Mouse (Mus musculus) embryonic stem cell, embryonic (primary cell): ENCODE results near the gene Wwox.

ENCODE experiments used
- CTCF ChIA-PET, 4 experiments: fragments of 300-600 bp in 2 of 4; fragments of 350-600 bp in 2 of 4; sonication (Branson Sonifier 250); formaldehyde crosslinking; loops; one replicate each; lab custom pipeline; 2022; ENCODE audit warnings: inconsistent platforms in 2 of 4; lab: Charles Lee
- POLR2A ChIA-PET, 4 experiments: fragments of 300-600 bp in 2 of 4; fragments of 350-600 bp in 2 of 4; sonication (Branson Sonifier 250); formaldehyde crosslinking; loops; one replicate each; lab custom pipeline; 2022; ENCODE audit warnings: antibody characterized with exemption in 4 of 4, inconsistent platforms in 1 of 4; lab: Charles Lee

The Wwox gene

DNA sequence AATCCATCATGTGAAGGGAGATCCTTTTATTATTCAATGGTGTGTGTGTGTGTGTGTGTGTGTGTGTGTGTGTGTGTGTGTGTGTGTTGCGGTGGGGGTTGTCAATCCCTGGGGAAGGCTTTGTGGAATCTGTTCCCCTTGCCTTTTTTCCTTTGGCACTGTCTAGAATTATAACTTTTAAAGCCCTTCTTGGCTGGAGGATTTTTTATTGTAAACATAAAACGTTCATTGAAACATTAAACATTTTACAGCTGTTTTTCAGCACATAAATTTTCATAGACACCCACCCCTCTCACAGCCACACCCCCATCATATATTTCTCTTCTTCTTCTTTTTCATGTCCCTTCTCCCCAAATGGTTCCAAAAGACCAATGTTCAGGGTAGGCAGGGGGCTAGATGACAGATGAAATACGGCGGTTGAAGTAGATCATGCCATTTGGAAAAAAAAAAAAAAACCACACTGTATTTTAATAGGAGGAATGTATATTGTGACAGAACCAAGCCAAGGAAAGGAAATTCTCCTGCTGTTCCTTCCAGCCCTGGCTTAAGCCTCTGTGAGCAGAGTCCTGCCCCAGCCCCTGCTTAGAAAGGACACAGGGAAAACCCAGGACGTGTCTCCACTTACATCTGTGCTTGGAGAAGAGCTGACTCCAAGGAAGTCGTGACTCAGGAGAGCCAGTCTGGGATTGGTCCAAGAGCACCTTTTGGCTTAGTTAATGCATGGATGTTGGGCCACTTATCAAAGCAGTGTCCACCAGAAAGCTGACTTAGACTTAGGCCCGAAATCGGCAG, 517.1 kb downstream of the Wwox start:
- CTCF ChIA-PET: no interaction called here
- POLR2A ChIA-PET: interaction anchor here in 2 of 4 experiments (0.7 to 1.0 kb wide), 2 partner anchors 9 to 18 kb away, joined by 3 read pairs; no protein-coding TSS in a partner anchor

DNA sequence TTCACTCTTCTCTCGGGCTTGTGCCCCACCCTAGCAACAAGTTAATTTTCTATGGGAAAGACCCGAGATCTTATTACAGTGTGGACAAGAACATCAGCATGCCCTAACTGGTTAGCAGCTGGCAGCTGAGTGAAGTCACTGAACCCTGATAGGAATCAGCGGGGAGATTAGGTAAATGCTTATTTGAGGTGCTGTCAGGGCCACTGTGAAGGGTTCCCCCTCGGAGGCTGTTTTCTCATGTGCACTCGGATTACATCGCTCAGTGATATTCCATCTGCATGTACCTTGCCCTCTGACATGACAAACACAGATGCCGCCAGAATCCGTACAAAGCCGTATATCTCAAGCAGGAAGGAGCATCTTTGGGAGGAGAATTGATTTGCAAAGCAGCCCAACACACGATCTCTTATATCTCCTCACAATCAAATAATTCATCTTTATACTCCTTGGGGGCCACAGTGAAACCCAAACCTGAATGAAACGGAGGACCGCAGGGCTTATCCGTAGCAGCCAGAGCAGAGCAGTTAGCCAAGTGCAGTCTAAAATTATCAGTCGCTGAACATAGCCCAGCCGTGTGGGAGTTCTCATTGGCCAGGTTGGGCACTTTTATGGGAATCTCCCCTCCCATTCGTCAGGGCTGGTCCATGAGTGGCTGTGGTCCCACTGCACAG, 519.1 kb downstream of the Wwox start:
- CTCF ChIA-PET: no interaction called here
- POLR2A ChIA-PET: no interaction called here

DNA sequence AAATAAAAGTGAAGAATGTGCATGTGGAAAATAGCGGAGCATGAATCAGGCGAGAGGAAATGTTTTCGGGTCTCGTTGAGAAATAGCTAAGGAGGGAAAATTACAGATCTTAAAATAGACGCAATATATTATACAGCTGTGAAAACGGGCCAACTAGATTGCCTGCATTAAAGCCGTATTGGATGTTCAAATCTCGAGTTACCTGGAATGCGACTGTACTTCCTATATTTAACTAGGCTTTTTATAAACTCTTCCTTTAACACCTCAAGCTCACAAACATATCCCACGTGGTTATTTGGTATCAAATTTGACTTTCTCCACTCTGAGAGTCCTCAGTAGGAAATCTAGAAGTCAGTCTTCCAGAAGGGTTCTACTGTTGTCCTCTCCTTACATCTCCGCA, 520.0 kb downstream of the Wwox start:
- POLR2A ChIA-PET: no interaction called here
- CTCF ChIA-PET: no interaction called here

DNA sequence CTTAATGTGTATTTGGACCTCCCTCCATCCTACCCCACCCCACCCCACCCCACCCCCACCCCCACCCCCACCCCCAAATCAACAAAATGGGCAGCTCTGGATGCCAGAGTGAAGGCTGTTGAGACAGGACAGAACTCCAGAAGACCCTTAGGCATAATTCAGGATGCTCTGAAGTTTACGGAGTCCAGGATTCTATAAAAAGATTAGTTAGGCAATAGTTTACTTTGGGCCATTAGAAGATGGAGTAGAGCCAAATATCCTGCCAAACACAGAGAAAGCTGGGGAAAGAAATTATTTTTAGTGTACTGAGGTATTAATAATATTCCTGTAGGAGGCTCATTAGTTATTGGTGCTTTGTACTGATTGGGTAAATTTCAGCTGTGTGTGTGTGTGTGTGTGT, 523.0 kb downstream of the Wwox start:
- POLR2A ChIA-PET: no interaction called here

DNA sequence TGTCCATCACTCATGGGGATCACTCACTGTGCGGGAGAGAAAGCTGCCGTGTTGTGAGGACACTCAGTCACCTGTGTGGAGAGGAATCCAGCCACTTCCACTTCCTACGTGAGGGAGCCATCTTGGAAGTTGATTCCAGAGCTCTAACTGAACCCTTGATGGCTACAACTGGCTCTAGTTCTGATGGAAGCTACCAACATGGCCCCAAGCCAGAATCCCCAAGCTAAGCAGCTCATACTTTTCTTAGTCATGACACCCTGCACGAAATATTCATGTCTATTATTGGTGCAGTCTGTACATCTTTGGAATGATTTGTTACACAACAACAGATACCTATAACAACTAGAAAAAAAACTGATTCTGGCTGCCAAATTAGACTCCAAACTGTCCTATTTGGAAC, 523.8 kb downstream of the Wwox start:
- POLR2A ChIA-PET: interaction anchor here in 1 of 4 experiments (0.7 kb wide), 1 partner anchor 18 kb away, joined by 3 read pairs; no protein-coding TSS in a partner anchor

More for the DNA sequence above, 523.0 kb downstream of the Wwox start:
- CTCF ChIA-PET: interaction anchor here in 2 of 4 experiments (0.5 to 0.6 kb wide), 2 partner anchors 76 to 523 kb away, joined by 3 read pairs; partner anchors contain the start of gene Wwox (in 1 of the 2)

DNA sequence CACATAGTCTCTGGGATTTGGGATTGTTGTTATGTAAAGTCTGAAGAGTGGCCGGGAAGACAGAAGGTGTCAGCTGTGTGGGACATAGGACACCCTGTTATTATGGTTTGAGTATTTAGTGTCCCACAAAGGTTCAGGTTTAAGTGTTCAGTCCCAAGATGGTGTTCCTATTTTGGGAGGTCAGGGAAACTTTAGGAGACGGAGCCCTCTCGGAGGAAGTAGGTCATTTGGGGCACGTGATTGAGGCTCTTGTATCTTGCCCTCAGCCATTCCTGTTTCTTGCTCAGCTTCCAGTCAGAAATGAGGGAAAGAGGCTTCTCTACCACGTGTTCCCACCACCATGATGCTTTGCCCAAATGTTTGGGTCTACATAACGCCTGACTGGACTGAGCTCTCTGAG, 524.8 kb downstream of the Wwox start:
- ChIA-PET CTCF (no interaction called here), POLR2A (interaction anchor here in 1 of 4 experiments (0.7 kb wide), 1 partner anchor 17 kb away, joined by 3 read pairs; no protein-coding TSS in a partner anchor)

More for the DNA sequence above, 523.8 kb downstream of the Wwox start:
- CTCF ChIA-PET: interaction anchor here in 1 of 4 experiments (0.7 kb wide), 1 partner anchor 440 kb away, joined by 3 read pairs; no protein-coding TSS in a partner anchor

DNA sequence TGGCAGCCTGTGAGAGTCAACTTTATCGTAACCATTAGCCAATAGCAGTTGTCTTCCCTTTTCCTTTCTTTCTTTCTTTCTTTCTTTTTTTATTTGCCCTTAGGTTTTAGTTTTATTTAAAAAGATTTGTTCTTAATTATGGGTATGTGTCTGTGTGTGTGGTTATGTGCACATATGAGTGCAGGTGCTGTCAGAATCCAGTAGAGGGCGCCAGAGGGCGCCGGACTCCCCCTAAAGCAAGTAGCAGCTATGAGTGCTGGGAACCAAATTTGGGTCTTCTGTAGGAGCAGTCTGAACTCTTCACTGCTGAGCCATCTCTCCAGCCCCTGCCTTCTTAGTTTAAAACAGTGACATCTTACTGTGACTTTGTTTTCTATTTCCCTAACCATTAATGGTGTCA, 529.4 kb downstream of the Wwox start:
- ChIA-PET POLR2A (interaction anchor here in 1 of 4 experiments (0.7 kb wide), 1 partner anchor 168 kb away, joined by 4 read pairs; no protein-coding TSS in a partner anchor), CTCF (interaction anchor here in 2 of 4 experiments (0.6 to 0.7 kb wide), 2 partner anchors 30 to 146 kb away, joined by 3 to 14 read pairs; no protein-coding TSS in a partner anchor)

DNA sequence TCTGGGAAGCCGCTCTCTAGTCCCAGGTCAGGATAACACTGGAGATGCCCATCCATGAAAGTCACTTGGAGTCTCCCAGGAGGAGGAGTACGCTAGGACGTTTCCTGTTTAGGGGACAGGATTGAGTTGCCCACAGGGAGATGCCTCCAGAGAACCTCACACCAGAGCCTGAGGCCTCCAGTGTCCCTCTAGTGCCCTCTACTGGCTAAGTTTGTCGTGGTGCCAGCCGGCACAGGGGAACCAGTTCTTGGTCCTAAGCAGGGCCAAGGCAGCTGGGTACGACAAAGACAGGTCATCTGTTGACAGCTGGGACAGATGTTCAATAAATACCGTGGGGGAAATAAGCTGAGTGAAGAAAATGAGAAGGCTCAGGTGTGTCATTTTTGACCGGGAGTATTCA, 531.9 kb downstream of the Wwox start:
- CTCF ChIA-PET: interaction anchor here in 3 of 4 experiments (0.5 to 1.4 kb wide), 4 partner anchors 85 to 369 kb away, joined by 3 read pairs; no protein-coding TSS in a partner anchor
- POLR2A ChIA-PET: no interaction called here

DNA sequence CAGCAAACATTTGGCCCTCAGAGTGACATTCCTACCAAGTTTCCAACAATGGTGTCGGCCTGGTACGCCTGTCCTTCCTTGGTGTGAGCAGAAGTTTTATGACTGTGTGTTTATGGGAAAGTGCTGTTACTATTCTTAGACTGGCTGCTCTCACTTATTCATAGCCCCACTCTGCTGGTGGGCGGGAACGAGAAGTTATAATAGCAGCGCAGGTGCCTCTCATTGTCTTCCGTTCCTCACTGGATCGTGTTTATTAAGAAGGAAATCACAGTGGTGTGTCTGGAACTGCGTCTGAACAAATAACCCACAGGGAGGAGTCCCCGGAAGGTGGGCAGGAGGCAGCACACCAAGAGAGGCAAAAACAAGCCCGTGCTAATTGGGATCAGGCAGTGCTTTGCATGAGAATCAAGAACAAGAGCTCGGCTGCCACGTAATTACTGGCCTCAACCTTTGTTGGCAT, 533.6 kb downstream of the Wwox start:
- POLR2A ChIA-PET: interaction anchor here in 1 of 4 experiments (0.5 kb wide), 1 partner anchor 307 kb away, joined by 3 read pairs; no protein-coding TSS in a partner anchor

DNA sequence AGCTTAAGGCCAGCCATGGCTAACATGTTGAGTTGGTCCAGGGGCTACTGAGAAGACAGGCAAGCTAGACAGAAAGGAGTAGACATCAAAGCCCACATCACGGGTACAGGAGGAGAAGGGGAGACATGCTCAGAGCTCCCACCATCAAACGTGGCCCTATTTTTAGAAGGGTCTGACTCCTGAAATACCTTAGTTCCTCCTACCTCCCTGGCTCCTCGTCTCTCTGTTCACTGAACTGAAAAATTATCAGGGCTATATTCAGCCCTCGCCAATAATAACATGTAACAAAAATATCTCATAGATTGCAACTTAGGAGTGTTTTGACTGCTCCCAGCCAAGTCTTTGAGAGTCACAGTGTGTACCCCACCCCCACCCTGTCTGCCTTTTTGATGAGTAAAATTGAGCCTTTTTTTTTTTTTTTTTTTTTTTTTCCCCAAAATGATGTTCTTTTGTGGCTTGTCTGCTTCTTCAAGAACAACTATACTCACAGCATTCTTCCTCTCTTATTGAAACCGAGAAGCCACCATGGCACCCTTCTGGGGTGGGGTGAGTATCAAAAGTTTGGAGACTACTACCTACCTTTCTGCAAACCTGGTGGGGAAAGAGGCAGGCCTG, 535.0 kb downstream of the Wwox start:
- ChIA-PET POLR2A (no interaction called here), CTCF (interaction anchor here in 1 of 4 experiments (0.5 kb wide), 1 partner anchor 584 kb away, joined by 5 read pairs; no protein-coding TSS in a partner anchor)

More for the DNA sequence above, 533.6 kb downstream of the Wwox start:
- CTCF ChIA-PET: no interaction called here

DNA sequence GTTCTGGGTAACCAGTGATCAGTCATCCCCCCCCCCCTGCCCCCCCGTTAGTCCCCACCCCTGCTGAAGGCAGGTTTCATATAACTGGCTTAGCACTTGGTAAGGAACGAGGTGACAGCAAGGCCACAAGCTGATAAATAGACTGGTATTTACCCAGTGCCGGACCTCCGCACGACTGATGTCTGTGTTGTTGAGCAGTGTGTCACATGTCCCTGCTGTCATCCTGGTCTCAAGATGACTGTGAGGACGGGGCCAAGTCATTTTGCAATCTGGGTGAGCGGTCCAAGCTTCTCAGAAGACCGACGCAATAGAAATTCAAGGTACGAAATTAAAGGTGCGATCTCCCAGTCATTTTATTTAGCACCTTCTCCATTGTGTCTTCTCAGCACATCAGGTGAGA, 538.3 kb downstream of the Wwox start:
- CTCF ChIA-PET: interaction anchor here in 2 of 4 experiments (0.6 to 1.0 kb wide), 2 partner anchors 100 to 1527 kb away, joined by 3 to 4 read pairs; no protein-coding TSS in a partner anchor
- POLR2A ChIA-PET: interaction anchor here in 1 of 4 experiments (0.7 kb wide), 1 partner anchor 509 kb away, joined by 4 read pairs; no protein-coding TSS in a partner anchor

DNA sequence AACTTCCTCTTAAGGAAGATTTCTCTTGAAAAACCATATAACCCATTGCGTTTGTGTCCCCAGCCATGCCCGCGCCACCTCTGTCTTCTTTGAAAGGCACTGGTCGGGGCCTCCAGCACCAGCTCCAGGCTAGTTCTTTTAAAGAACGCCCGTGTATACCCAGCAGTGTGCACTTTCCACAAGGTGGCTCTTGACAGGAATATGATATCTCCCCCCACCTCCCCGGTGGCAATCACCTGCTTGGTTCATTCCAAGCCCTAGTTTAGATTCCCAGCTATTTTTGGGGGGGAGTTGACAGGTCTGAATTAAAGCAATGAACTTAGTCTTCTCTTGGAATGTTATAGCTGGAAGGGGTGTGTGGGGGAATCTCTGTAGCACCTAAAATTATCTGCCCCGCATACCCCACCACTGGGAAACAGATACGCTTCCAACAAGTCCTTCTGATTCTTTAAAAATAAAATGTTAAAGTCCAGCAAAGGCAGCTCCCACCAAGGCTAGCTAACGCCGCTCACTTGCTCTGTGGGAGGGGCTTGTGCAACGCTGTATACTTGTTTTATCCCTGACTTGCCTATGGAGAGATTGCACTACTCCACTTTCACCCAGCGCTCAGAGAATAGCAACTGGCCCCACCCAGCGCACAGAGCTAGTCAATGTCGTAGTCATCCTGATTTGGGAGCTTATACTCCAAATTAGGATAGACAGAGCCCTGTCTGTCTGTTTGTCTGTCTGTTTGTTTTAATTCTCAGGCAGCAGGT, 538.9 kb downstream of the Wwox start:
- POLR2A ChIA-PET: interaction anchor here in 1 of 4 experiments (0.7 kb wide), 1 partner anchor 509 kb away, joined by 4 read pairs; no protein-coding TSS in a partner anchor
- CTCF ChIA-PET: interaction anchor here in 2 of 4 experiments (0.5 to 1.0 kb wide), 2 partner anchors 10 to 100 kb away, joined by 3 to 4 read pairs; no protein-coding TSS in a partner anchor

DNA sequence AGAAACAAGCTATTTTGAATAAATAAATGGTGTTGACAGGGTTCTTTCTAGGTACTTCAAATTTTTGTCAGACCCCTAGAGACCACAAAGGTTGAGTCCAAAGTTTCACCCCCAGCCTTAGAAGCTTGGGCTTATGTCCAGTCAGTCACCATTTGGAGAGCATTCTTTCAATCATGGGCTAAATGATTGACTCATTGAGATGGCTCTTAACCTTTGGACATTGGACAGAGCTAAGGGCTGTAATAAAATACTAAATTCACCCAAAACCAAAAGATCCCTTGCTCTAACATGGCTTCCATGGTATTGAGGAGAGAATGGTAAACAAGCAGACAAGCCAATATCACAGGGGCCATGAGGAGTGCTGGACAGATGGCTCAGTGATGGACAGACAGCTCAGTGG, 540.2 kb downstream of the Wwox start:
- ChIA-PET CTCF (no interaction called here), POLR2A (interaction anchor here in 1 of 4 experiments (0.6 kb wide), 1 partner anchor 67 kb away, joined by 3 read pairs; no protein-coding TSS in a partner anchor)

DNA sequence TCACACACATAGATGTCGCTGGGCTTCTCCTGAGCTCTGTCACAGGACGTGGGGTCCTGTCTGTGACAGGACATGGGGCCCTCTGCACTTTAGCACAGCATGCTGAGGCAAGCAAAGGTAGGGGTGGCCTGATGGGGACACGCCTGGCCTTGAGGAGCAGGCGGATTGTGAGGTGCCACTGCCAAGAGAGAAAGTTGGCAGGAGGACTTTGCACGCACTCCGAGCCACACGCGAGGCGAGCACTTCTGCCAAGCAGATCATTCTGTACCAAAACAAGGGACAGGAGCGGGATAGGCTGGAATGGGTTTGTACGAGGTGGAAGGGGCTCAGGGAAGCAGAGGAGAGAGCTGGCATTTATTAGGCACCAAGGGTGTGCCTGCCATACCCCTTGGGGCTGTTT, 543.3 kb downstream of the Wwox start:
- ChIA-PET POLR2A (no interaction called here), CTCF (no interaction called here)

DNA sequence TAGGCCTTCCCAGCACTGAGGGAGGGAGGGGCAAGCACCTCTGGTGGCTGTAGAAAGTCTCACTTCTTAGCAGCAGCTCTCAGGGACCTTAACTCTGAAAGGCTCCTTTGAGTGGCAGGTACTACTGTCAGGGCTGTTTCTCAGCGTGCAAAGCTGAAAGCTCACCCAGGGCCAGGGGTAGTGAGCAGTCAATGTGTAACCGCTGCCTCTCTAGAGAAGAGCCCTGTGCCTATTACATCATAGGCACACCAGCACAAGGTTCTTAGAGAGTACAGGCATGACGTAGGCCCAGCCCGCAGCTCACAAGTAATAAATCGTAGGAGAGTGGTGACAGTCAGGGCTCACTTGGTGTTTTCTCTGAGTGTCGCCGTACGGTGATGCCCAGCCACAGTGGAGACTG, 545.0 kb downstream of the Wwox start:
- ChIA-PET POLR2A (no interaction called here), CTCF (no interaction called here)

DNA sequence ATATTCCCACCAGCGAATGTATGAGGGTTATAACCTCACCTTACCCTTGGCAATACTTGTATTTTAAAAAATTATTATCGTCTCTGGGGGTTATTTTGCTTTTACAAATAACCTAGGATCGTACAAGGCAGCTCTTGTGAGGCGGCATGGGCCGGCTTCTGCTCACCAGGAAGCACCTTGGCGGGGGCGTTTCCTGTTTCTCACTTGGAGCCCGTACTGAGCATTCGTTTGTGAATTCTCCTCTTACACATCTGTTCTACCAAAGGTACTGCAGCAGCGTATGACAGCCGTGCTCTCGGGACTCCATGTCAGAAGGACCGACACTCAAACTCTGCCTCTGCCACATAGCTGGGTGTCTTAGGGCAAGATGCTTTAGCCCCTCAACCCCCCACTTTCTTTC, 546.5 kb downstream of the Wwox start:
- ChIA-PET CTCF (interaction anchor here in 1 of 4 experiments (0.6 kb wide), 1 partner anchor 321 kb away, joined by 4 read pairs; no protein-coding TSS in a partner anchor), POLR2A (no interaction called here)

DNA sequence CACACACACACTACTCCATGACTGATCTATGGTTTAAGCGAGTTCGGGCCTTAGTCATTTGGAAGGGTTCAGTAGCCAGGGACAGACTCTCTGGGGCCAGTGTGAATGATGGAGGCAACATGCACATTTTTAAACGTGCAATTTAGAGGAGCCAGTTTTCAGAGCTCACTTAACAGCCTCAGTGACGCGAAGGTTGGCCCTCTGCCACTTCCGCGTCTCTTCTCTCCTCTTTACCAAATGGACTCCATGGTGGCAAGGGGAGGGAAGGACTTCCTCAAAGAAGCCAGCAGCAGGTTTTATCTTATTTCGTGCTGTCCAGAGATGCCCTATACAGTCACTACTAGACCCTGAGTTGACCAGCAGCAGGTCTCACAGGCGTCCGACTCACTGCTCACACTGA, 547.5 kb downstream of the Wwox start:
- POLR2A ChIA-PET: no interaction called here

More for the DNA sequence above, 547.5 kb downstream of the Wwox start:
- CTCF ChIA-PET: no interaction called here
